Mouse (Mus musculus) frontal cortex, postnatal 10 days (tissue): ENCODE measurements around the gene Atp1a4.

Experiments used
- DNase-seq, 2 experiments: peaks; one replicate each; pipeline ENCODE4 v3.0.0; 2022; ENCODE audit warnings: low spot score in 2 of 2, mixed read lengths in 1 of 2

The Atp1a4 gene

GRCm38 (mm10) chr1:172198316-172198715, 59.9 kb downstream of the Atp1a4 start:
- peak in 1 of 2 experiments; percentile 6 for DNase-seq

- DNase-seq, result peak; percentile 1 to 7
Measured at GRCm38 (mm10) chr1:172197851-172198250, 60.4 kb downstream of the Atp1a4 start.

- no peak for DNase-seq
Measured at GRCm38 (mm10) chr1:172197146-172197545, 61.1 kb downstream of the Atp1a4 start.

DNA sequence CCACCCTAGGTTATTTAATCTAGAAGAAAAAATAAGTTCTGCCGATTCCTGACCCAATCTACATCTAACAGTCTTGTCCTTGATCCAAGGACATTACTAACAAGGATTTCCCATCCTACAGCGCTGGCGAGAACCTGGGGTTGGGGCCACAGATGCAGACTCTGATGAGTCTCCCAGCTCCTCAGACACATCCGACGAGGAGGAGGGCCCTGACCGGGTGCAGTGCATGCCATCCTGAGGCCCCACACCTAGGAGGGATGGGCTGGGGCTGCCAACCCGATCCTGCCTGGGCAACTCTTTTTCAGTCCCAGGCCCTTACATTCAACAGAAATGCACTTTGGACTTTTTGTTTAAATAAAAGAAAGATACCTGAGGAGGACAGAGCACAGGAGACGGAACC, 63.8 kb downstream of the Atp1a4 start:
- DNase-seq, result no peak

- DNase-seq, result no peak
Measured at GRCm38 (mm10) chr1:172192217-172192616, 66.0 kb downstream of the Atp1a4 start.

GRCm38 (mm10) chr1:172191578-172191977, 66.6 kb downstream of the Atp1a4 start:
- no peak for DNase-seq

- no peak for DNase-seq
Measured at GRCm38 (mm10) chr1:172188891-172189290, 69.3 kb downstream of the Atp1a4 start.

GRCm38 (mm10) chr1:172186401-172187289, 71.6 kb downstream of the Atp1a4 start:
- no peak for DNase-seq

DNA sequence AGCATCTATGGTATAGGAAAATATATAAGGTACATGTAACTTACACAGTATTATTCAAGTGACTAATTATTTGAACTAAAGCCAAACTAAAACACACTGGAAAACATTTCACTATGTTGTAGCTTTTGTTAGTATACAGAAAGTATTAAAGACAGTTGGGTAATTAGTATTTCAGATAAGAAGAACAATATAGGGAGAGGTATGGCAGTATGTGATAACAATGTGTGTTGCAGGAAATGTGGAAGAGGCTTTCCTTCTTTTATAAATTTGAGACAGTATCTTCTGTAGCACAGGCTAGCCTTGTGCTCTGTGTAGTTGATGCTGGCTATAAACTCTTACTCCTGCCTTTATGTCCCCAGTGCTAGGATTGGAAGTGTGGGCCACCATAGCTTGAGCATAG, 74.3 kb downstream of the Atp1a4 start:
- DNase-seq, result no peak

- DNase-seq, result no peak
Measured at GRCm38 (mm10) chr1:172183056-172183455, 75.2 kb downstream of the Atp1a4 start.

- no peak for DNase-seq
Measured at GRCm38 (mm10) chr1:172181777-172182176, 76.4 kb downstream of the Atp1a4 start.

- no peak for DNase-seq
Measured at GRCm38 (mm10) chr1:172180881-172181280, 77.3 kb downstream of the Atp1a4 start.

GRCm38 (mm10) chr1:172179102-172179501, 79.1 kb downstream of the Atp1a4 start:
- no peak for DNase-seq

- DNase-seq, result no peak
Measured at GRCm38 (mm10) chr1:172177791-172178190, 80.4 kb downstream of the Atp1a4 start.
